Mouse (Mus musculus) heart, embryonic 10.5 days (tissue): Measurements from ENCODE around the gene Gpank1. TPM values are rescaled to one million over a fixed set of nuclear protein-coding genes. Genes with fewer than 3 reads are reported as not detected.

ENCODE experiments used
- DNase-seq: peaks from one replicate; pipeline ENCODE4 v3.0.0-alpha.2; 2017; ENCODE audit warnings: low spot score
- H3K27ac ChIP-seq: fragments of 300-500 bp; sonication (generic); 2 replicates; pipeline ENCODE4 v1.5.1; 2016; ENCODE audit warnings: mild to moderate bottlenecking
- H3K27me3 ChIP-seq: fragments of 300-500 bp; sonication (generic); 2 replicates; pipeline ENCODE4 v1.6.1; 2016; ENCODE audit warnings: mild to moderate bottlenecking; ENCODE audit not compliant: poor library complexity, insufficient read depth, severe bottlenecking
- H3K36me3 ChIP-seq: fragments of 300-500 bp; sonication (generic); 2 replicates; pipeline ENCODE4 v1.6.1; 2016; ENCODE audit warnings: mild to moderate bottlenecking, moderate library complexity
- H3K4me1 ChIP-seq: fragments of 300-500 bp; sonication (generic); 2 replicates; pipeline ENCODE4 v1.6.1; 2016; ENCODE audit warnings: mild to moderate bottlenecking
- H3K4me3 ChIP-seq: fragments of 300-500 bp; sonication (generic); 2 replicates; pipeline ENCODE4 v1.5.1; 2016; ENCODE audit warnings: mild to moderate bottlenecking, moderate library complexity
- H3K9me3 ChIP-seq: fragments of 300-500 bp; sonication (generic); 2 replicates; pipeline ENCODE4 v1.6.1; 2016; ENCODE audit warnings: mild to moderate bottlenecking, moderate library complexity
- WGBS: fragments of 180-500 bp; shearing (Covaris S2); methylation state at CpG from one replicate; pipeline ENCODE4 v1.1.7; 2016; 5-methylcytosine and 5-hydroxymethylcytosine counted together
- polyA plus RNA-seq: library from polyadenylated mRNA; unstranded; fragments of >200 nt; fragmentation: Nextera tagmentation; extraction: Ambion mirVana; gene quantifications from 2 replicates; pipeline ENCODE4 v1.2.1, GENCODE M21; 2016

The Gpank1 gene
- polyA plus RNA-seq, 1 experiment from 2014 or later, result 24.5 TPM

GRCm38 (mm10) chr17:35159638-35160037, 38.4 kb downstream of the Gpank1 start:
- 87% methylated on average over 7 of the region's 7 CpGs for WGBS

GRCm38 (mm10) chr17:35161421-35161820, 40.2 kb downstream of the Gpank1 start:
- no peak for DNase-seq
- peaks cover 24% of the 10 kb centered on the region for H3K4me1 ChIP-seq
- no peak overlapping the region for H3K27ac ChIP-seq
- H3K27me3 ChIP-seq, result no peaks in the 10 kb centered on the region
- H3K9me3 ChIP-seq, result no peaks in the 10 kb centered on the region
- H3K36me3 ChIP-seq, result peaks cover 64% of the 10 kb centered on the region
- WGBS, result 89% methylated on average over 11 of the region's 11 CpGs
- no peak overlapping the region for H3K4me3 ChIP-seq

More at GRCm38 (mm10) chr17:35159638-35160037, 38.4 kb downstream of the Gpank1 start:
- no peak for DNase-seq
- Histone ChIP-seq H3K9me3 (no peaks in the 10 kb centered on the region), H3K27ac (no peak overlapping the region), H3K36me3 (peaks cover 81% of the 10 kb centered on the region), H3K27me3 (no peaks in the 10 kb centered on the region), H3K4me3 (no peak overlapping the region), H3K4me1 (peaks cover 17% of the 10 kb centered on the region)

- H3K27ac ChIP-seq, result no peak overlapping the region
- H3K4me3 ChIP-seq, result peak overlapping the region; percentile 98
- H3K27me3 ChIP-seq, result no peaks in the 10 kb centered on the region
- no peaks in the 10 kb centered on the region for H3K9me3 ChIP-seq
- DNase-seq, result no peak
- 78% methylated on average over 14 of the region's 14 CpGs for WGBS
- peaks cover 26% of the 10 kb centered on the region for H3K4me1 ChIP-seq
- peaks cover 57% of the 10 kb centered on the region for H3K36me3 ChIP-seq
Observed at GRCm38 (mm10) chr17:35162121-35162520, 40.9 kb downstream of the Gpank1 start.

DNA sequence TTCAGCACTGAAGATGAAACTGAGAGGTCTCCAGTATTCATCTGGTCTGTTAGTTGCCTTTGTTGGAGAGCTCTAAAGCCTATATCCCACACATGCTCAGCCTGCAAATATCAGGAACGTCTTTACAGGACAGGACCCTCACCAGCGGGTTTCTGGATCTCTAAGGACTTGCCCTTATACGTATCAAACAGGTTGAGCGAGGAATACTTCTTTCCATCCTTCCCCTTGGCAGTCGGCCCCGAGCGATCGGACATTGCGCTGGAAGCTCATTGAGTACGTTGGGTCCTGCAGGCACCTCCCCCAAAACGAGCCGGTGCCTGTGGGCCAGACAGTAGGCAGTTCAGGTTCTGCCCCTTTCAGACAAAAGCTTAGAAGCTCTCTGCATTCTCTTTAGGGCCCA, 41.5 kb downstream of the Gpank1 start:
- Histone ChIP-seq H3K4me1 (peaks cover 26% of the 10 kb centered on the region), H3K27ac (peak overlapping the region; percentile 62; the same call in 1 of the 2 replicates), H3K27me3 (no peaks in the 10 kb centered on the region), H3K4me3 (peak overlapping the region; percentile 98), H3K36me3 (peaks cover 51% of the 10 kb centered on the region), H3K9me3 (no peaks in the 10 kb centered on the region)
- 69% methylated on average over 12 of the region's 12 CpGs for WGBS
- no peak for DNase-seq

GRCm38 (mm10) chr17:35163326-35164081, 42.2 kb downstream of the Gpank1 start:
- WGBS, result 16% methylated on average over 8 of the region's 8 CpGs
- peaks cover 26% of the 10 kb centered on the region for H3K4me1 ChIP-seq
- no peak for DNase-seq
- H3K27ac ChIP-seq, result peak overlapping the region; percentile 100
- no peaks in the 10 kb centered on the region for H3K9me3 ChIP-seq
- H3K4me3 ChIP-seq, result peak overlapping the region; percentile 98
- peaks cover 43% of the 10 kb centered on the region for H3K36me3 ChIP-seq
- no peaks in the 10 kb centered on the region for H3K27me3 ChIP-seq

DNA sequence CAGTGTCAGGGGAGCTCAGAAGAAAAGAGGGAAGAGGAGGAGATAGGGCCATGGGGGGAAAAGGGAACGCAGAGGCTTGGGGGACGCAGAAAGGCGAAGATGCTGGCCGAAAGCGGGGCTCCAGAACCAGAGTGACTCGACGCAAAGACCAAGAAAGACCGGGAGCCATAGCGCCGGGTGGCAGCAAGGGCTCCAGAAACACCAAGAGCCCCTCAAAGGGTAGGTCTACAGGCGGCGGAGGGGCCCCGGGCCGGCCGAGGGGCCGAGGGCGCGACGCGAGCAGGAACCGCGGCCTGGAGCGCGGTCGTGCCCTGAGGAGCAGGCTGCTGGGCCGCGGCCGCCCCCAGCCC, 42.9 kb downstream of the Gpank1 start:
- no peak for DNase-seq
- 4% methylated on average over 28 of the region's 28 CpGs for WGBS
- Histone ChIP-seq H3K4me3 (peak overlapping the region; percentile 98), H3K27me3 (no peaks in the 10 kb centered on the region), H3K27ac (peak overlapping the region; percentile 100), H3K4me1 (peaks cover 26% of the 10 kb centered on the region), H3K9me3 (no peaks in the 10 kb centered on the region), H3K36me3 (peaks cover 36% of the 10 kb centered on the region)

- H3K36me3 ChIP-seq, result peaks cover 30% of the 10 kb centered on the region
- peak within 1 kb of the TSS; percentile 100 for H3K27ac ChIP-seq
- peaks cover 26% of the 10 kb centered on the region for H3K4me1 ChIP-seq
- H3K4me3 ChIP-seq, result peak within 1 kb of the TSS; percentile 98
- peak; percentile 99 for DNase-seq
- under 1% methylated on average over 76 of the region's 89 CpGs for WGBS
- H3K9me3 ChIP-seq, result no peaks in the 10 kb centered on the region
- no peaks in the 10 kb centered on the region for H3K27me3 ChIP-seq
Observed at GRCm38 (mm10) chr17:35164568-35165450, 43.6 kb downstream of the Gpank1 start, which contains the start of gene Prrc2a. Gene Prrc2a, minus strand, starts transcription at chr17:35164897.

- no peak for DNase-seq
- peak overlapping the region; percentile 98 for H3K4me3 ChIP-seq
- 29% methylated on average over 12 of the region's 12 CpGs for WGBS
- no peaks in the 10 kb centered on the region for H3K27me3 ChIP-seq
- H3K27ac ChIP-seq, result peak overlapping the region; percentile 100
- H3K36me3 ChIP-seq, result peaks cover 22% of the 10 kb centered on the region
- H3K4me1 ChIP-seq, result peaks cover 26% of the 10 kb centered on the region
- no peaks in the 10 kb centered on the region for H3K9me3 ChIP-seq
Observed at GRCm38 (mm10) chr17:35165451-35166155, 44.3 kb downstream of the Gpank1 start.

- Histone ChIP-seq H3K27me3 (no peaks in the 10 kb centered on the region), H3K9me3 (no peaks in the 10 kb centered on the region), H3K36me3 (peaks cover 13% of the 10 kb centered on the region), H3K4me3 (no peak overlapping the region), H3K27ac (peak overlapping the region; percentile 100), H3K4me1 (peaks cover 26% of the 10 kb centered on the region)
- no peak for DNase-seq
- 71% methylated on average over 8 of the region's 8 CpGs for WGBS
Observed at GRCm38 (mm10) chr17:35166352-35167035, 45.2 kb downstream of the Gpank1 start.

GRCm38 (mm10) chr17:35167794-35168193, 46.5 kb downstream of the Gpank1 start:
- peaks cover under 1% of the 10 kb centered on the region; the same call in 1 of the 2 replicates for H3K36me3 ChIP-seq
- no peak for DNase-seq
- H3K9me3 ChIP-seq, result no peaks in the 10 kb centered on the region
- no peak overlapping the region for H3K27ac ChIP-seq
- H3K4me1 ChIP-seq, result peaks cover 17% of the 10 kb centered on the region
- H3K4me3 ChIP-seq, result no peak overlapping the region
- WGBS, result 86% methylated on average over 7 of the region's 7 CpGs
- H3K27me3 ChIP-seq, result peaks cover 11% of the 10 kb centered on the region; the same call in 1 of the 2 replicates

GRCm38 (mm10) chr17:35168541-35169207, 47.4 kb downstream of the Gpank1 start:
- H3K36me3 ChIP-seq, result no peaks in the 10 kb centered on the region
- 22% methylated on average over 4 of the region's 4 CpGs for WGBS
- no peak overlapping the region for H3K4me3 ChIP-seq
- no peaks in the 10 kb centered on the region for H3K9me3 ChIP-seq
- no peak for DNase-seq
- no peak overlapping the region for H3K27ac ChIP-seq
- H3K27me3 ChIP-seq, result peaks cover 15% of the 10 kb centered on the region; the same call in 1 of the 2 replicates
- H3K4me1 ChIP-seq, result peaks cover 9% of the 10 kb centered on the region; the same call in 1 of the 2 replicates
